Mouse (Mus musculus) erythroblast, embryonic 14.5 days (primary cell): ENCODE measurements around the gene Bpnt1. TPM values are rescaled to one million over a fixed set of nuclear protein-coding genes. Genes with fewer than 3 reads are reported as not detected.
A peak's percentile ranks its signal among the peaks of the same experiment; 100 is the strongest.

Experiments
- H3K27me3 ChIP-seq: 2 replicates; pipeline ENCODE4 v1.6.1; 2012; ENCODE audit warnings: inconsistent platforms; ENCODE audit not compliant: control insufficient read depth
- H3K36me3 ChIP-seq: 2 replicates; pipeline ENCODE4 v1.6.1; 2012; ENCODE audit warnings: mild to moderate bottlenecking, inconsistent platforms; ENCODE audit not compliant: control insufficient read depth
- H3K4me1 ChIP-seq: 2 replicates; pipeline ENCODE4 v1.6.1; 2012; ENCODE audit warnings: inconsistent platforms; ENCODE audit not compliant: control insufficient read depth
- H3K4me3 ChIP-seq: replicated peaks from 2 replicates; pipeline ENCODE3; 2012; ENCODE audit warnings: moderate library complexity, mild to moderate bottlenecking, inconsistent platforms
- H3K9me3 ChIP-seq: 2 replicates; pipeline ENCODE4 v1.6.1; 2012; ENCODE audit warnings: low read length, inconsistent platforms, mixed read lengths; ENCODE audit not compliant: control insufficient read depth
- GATA1 ChIP-seq: IDR thresholded peaks from 2 replicates; pipeline ENCODE4 v1.6.1; 2012; ENCODE audit warnings: low read length, inconsistent platforms, mixed read lengths
- TAL1 ChIP-seq: IDR thresholded peaks from 3 replicates; pipeline ENCODE4 v1.6.1; 2012; ENCODE audit warnings: low read length, inconsistent platforms, mixed read lengths
- polyA plus RNA-seq: library from polyadenylated mRNA; stranded (reverse); fragments of >175 nt; gene quantifications from 2 replicates; pipeline ENCODE4 v1.2.3, GENCODE M21; 2012

The Bpnt1 gene
- polyA plus RNA-seq, 1 experiment = 0.18 TPM

DNA sequence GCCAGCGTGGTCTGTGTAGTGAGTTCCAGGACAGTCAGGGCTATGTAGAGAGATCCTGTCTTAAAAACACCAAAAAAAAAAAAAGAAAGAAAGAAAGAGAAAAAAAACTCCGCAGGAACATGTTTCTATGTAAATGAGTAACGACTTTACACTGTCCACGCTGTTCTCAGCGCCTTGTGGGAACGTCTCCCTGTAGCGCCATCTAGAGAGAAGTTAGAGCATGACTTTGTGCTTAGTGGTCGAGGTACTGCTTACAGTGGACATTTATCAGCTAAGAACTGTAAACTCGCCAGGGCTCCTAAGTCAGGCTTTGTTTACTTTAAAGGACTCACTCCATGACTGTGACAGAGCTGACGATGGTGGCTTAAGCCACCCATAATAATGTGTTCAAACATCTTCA lies 14.2 kb downstream of the Bpnt1 start:
- H3K4me1 ChIP-seq = peaks cover 9% of the 10 kb centered on the region
- H3K9me3 ChIP-seq = peaks cover 2% of the 10 kb centered on the region; the same call in 1 of the 2 replicates
- peaks cover 33% of the 10 kb centered on the region for H3K36me3 ChIP-seq
- no peaks in the 10 kb centered on the region for H3K27me3 ChIP-seq
- TF ChIP-seq GATA1 = no peak
- TF ChIP-seq TAL1 = no peak
- H3K4me3 ChIP-seq = no peak overlapping the region

DNA sequence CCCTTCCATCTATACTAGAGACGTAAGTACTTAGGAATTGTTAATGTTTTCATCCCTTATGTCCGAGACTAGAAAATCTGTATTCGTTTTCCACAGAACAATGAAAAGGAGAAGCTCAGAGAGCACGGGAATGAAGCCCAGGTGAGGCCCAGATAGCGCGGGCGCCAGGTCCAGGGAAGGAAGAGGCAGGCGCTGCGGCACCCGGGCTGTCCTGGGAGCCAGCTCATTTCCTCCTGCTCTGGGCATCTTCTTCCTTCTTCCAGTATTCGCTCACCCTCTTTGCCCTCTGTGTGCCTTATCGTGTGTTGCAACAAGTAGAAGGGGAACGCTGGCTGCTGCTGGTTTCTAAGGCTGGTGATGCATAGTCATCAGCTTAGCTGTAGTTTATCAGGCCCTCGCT lies 17.8 kb downstream of the Bpnt1 start:
- peaks cover 28% of the 10 kb centered on the region for H3K36me3 ChIP-seq

DNA sequence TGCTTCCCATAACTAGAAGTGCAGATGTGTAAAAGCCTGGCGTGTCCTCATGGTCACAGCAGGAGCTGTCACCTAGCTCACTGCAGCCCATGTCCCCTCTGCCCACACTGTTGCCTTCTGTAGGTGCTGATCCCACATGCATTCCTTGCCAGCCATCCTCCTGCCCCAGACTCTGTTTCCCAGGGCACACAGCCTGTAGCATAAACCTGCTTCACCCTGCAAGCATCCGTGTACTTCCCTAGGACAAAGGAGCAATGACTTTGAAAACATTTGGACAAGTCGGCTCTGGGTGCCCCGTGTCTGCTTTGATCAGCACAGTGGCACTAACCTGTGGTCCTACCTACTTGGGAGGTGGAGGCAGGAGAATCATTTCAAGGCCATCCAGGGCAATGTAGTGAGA lies 18.7 kb downstream of the Bpnt1 start:
- no peak overlapping the region for H3K4me3 ChIP-seq
- H3K27me3 ChIP-seq = no peaks in the 10 kb centered on the region
- no peak for TF ChIP-seq GATA1
- no peak for TF ChIP-seq TAL1
- peaks cover 23% of the 10 kb centered on the region for H3K36me3 ChIP-seq
- no peaks in the 10 kb centered on the region for H3K4me1 ChIP-seq
- no peaks in the 10 kb centered on the region for H3K9me3 ChIP-seq

More for the DNA sequence above, 17.8 kb downstream of the Bpnt1 start:
- Histone ChIP-seq H3K4me3 (no peak overlapping the region), H3K9me3 (no peaks in the 10 kb centered on the region; the same call in 1 of the 2 replicates), H3K27me3 (no peaks in the 10 kb centered on the region), H3K4me1 (no peaks in the 10 kb centered on the region)
- no peak for TF ChIP-seq GATA1

DNA sequence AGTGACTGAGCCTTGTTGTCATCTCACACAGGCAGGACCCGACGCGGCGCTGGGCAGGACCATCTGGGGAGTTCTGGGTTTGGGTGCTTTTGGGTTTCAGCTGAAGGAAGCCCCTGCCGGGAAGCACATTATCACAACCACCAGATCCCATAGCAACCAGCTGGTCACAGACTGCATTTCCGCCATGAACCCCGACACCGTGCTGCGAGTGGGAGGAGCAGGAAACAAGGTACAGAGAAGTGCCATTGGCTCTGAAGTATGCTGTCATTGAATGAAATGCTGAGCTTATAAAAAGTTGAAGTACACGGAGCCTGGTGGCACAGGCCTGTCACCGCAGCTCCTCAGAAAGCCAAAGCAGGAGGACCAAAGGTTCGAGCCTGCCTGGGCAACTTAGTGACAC lies 20.2 kb downstream of the Bpnt1 start:
- no peaks in the 10 kb centered on the region for H3K27me3 ChIP-seq
- TF ChIP-seq TAL1 = no peak
- no peak for TF ChIP-seq GATA1
- no peak overlapping the region for H3K4me3 ChIP-seq
- H3K4me1 ChIP-seq = no peaks in the 10 kb centered on the region
- H3K9me3 ChIP-seq = no peaks in the 10 kb centered on the region
- peaks cover 18% of the 10 kb centered on the region for H3K36me3 ChIP-seq

DNA sequence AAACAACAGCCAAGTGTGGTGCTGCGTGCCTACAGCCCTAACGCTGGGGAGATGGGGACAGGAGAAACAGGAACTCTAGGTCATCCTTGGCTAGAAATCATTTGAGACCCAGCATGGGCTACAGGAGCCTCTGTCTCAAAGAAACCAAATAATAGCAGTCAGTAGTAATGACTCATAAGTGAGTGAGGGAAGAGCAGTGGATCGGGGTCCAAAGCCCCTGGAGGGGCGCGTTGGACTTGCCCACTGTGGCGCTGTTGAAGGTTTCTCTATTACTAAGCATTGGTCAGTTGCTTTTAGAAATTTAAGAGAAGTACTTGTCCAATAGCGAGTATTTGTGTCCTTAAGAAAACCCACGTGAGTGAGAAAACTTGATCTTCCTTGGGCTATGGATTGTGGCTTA lies 21.4 kb downstream of the Bpnt1 start:
- no peaks in the 10 kb centered on the region for H3K9me3 ChIP-seq
- H3K36me3 ChIP-seq = peaks cover 17% of the 10 kb centered on the region
- H3K27me3 ChIP-seq = no peaks in the 10 kb centered on the region
- no peak overlapping the region for H3K4me3 ChIP-seq
- no peaks in the 10 kb centered on the region for H3K4me1 ChIP-seq
- no peak for TF ChIP-seq GATA1
- no peak for TF ChIP-seq TAL1

DNA sequence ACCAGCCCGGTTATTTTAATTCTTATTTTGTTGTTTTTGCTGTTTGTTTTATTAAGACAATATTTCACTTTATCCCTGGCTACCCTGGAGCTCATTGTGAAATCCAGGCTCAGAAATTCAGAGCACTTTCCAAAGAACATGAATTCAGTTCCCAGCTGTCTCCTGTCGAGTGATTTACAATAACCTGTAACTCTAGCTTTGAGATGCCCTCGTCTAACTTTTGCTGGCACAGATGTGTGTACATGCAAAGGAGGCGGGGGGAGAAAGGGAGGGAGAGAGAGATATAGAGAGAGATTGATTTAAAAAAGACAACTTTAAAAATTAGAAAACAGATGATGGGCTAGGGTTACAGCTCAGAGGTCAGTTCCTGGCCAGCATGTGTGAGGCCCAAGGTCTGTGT lies 22.8 kb downstream of the Bpnt1 start:
- Histone ChIP-seq H3K27me3 (no peaks in the 10 kb centered on the region), H3K4me1 (no peaks in the 10 kb centered on the region), H3K9me3 (no peaks in the 10 kb centered on the region), H3K36me3 (peaks cover 14% of the 10 kb centered on the region), H3K4me3 (no peak overlapping the region)
- no peak for TF ChIP-seq TAL1
- no peak for TF ChIP-seq GATA1

DNA sequence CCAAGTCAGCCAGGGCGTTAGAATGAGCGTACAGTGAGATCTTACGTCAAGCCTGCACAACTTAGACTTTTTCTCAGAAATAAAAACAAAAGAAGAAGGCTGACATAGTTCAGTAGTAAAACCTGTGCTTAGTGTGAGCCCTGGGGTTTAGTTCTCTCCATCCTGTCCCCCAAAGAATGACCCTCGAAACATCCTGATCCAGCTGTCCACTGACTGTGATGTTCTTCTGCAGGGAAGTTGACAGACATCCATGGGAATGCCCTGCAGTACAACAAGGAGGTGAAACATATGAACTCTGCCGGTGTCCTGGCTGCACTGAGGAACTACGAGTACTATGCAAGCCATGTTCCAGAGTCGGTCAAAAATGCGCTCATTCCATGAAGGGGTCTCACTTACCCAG lies 24.3 kb downstream of the Bpnt1 start:
- Histone ChIP-seq H3K4me3 (no peak overlapping the region), H3K9me3 (no peaks in the 10 kb centered on the region), H3K36me3 (peaks cover 6% of the 10 kb centered on the region), H3K27me3 (no peaks in the 10 kb centered on the region), H3K4me1 (no peaks in the 10 kb centered on the region)
- no peak for TF ChIP-seq GATA1
- no peak for TF ChIP-seq TAL1

DNA sequence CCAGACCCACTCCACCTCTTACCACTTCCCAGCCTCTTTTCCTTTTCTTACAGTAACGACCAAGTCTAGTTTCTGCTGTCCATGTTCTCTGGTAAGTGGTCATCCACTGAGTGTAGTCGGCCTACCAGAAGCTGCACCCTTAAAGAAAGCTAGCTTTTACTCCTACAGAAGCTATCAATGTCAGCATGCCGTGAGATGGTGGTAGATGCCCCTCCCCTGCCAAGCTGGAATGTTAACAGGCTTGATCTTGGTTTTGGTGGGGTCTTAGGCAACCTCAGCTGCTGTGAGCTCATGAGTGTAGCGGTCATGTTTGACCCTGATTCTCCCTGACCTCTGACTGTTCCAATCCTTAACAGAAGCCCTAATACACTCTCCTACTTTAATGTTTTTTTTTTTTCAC lies 26.3 kb downstream of the Bpnt1 start:
- Histone ChIP-seq H3K27me3 (no peaks in the 10 kb centered on the region), H3K4me1 (peaks cover 7% of the 10 kb centered on the region), H3K9me3 (no peaks in the 10 kb centered on the region), H3K4me3 (no peak overlapping the region), H3K36me3 (peaks cover 3% of the 10 kb centered on the region; the same call in 1 of the 2 replicates)
- TF ChIP-seq TAL1 (no peak), GATA1 (no peak)

DNA sequence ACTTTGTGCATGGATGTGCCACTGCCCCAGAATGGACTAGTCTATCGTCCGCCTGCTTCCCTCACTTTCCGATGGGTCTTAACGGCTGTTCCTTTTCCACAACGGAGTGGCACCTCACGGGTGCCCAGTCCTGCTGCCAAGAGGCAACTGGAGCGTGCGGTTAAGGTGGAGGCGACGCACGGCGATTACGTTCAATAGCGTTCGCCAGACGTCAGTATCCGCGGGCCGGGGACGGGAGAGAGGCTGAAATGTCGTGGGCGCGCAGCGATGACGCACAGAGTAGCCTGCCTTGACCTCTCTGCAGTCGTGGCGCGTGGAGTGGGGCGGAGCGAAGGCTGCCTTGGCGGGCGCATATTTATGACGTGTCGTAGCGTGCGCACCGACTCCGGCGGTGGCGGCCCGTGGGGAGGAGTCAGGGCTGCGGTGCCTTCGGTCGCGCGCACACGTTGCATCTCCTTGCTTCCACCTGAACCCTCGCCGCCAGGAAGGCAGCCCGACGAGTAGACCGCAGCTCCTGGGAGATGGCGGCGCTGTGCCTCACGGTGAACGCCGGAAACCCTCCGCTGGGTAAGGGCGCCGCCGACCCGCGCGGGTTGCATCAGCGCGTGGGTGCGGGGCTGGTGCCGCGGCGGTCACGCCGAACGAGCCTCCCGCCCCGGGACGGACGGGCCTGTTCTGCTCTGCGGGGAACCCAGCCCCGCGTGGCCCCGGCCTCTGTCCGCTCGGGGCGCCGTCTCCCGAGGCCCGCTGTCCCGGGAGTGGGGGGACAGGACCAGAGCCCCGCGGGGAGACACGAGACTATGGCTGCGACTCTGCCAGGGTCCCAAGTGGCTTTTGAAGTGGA lies 30.9 kb downstream of the Bpnt1 start, which contains the start of gene Eprs:
Gene Eprs, plus strand, starts transcription at position 368 of the 844 bp plus-strand sequence.
- peaks cover 32% of the 10 kb centered on the region for H3K4me1 ChIP-seq
- no peaks in the 10 kb centered on the region for H3K9me3 ChIP-seq
- H3K27me3 ChIP-seq = no peaks in the 10 kb centered on the region
- peak within 1 kb of the TSS; percentile 90 for H3K4me3 ChIP-seq
- TF ChIP-seq TAL1 (no peak), GATA1 (no peak)
- H3K36me3 ChIP-seq = peaks cover 17% of the 10 kb centered on the region
